Mouse (Mus musculus): ENCODE measurements at regions not wholly inside any gene's neighbourhood (a gene's known extent, or its start where the extent isn't known, plus 50 kb on each side); places are given as distances from the start of the nearest gene placed in this dataset.

- no peak for TF ChIP-seq POLR2A (IDR thresholded peaks at IDR 0.05; ENCODE audit: low read depth, low read length)
- TF ChIP-seq ZMIZ1 (IDR thresholded peaks at IDR 0.05; ENCODE audit: low read depth, low read length) = no peak
Observed at GRCm38 (mm10) chr13:116723361-116724153, 301.8 kb downstream of the Parp8 start.

Data from CH12.LX (cell line).